Mouse (Mus musculus) MEL (cell line): ENCODE results near the gene Slc7a6. TPM values are rescaled to one million over a fixed set of nuclear protein-coding genes. Genes with fewer than 3 reads are reported as not detected.

Source experiments
- DNase-seq: peaks from one replicate; pipeline ENCODE4 v3.0.0; 2011; ENCODE audit warnings: low read depth, low spot score
- H3K27ac ChIP-seq: 2 replicates; pipeline ENCODE4 v1.5.1; 2012; ENCODE audit warnings: low read depth, mild to moderate bottlenecking, control low read depth, low read length, moderate library complexity; ENCODE audit not compliant: control insufficient read depth
- H3K27me3 ChIP-seq, 2 experiments: fragments of 150-350 bp in 1 of 2; sonication (generic) in 1 of 2; 2 replicates each; pipeline ENCODE4 v1.6.1; 2012; ENCODE audit warnings: low read length in 2 of 2, mild to moderate bottlenecking in 2 of 2, improper control_type of control experiment in 1 of 2, moderate library complexity in 1 of 2; ENCODE audit not compliant: insufficient read depth in 2 of 2, control insufficient read depth in 1 of 2
- H3K36me3 ChIP-seq, 2 experiments: 2 replicates each; pipeline ENCODE4 v1.6.1; 2012 to 2014; ENCODE audit warnings: low read length in 2 of 2, improper control_type of control experiment in 1 of 2, inconsistent platforms in 1 of 2, mild to moderate bottlenecking in 1 of 2; ENCODE audit not compliant: insufficient read depth in 2 of 2, control insufficient read depth in 1 of 2
- H3K4me1 ChIP-seq, 2 experiments: fragments of 150-350 bp in 1 of 2; sonication (generic) in 1 of 2; 2 replicates each; pipeline ENCODE4 v1.6.1; 2012; ENCODE audit warnings: low read length in 2 of 2, improper control_type of control experiment in 1 of 2, mild to moderate bottlenecking in 1 of 2; ENCODE audit not compliant: insufficient read depth in 2 of 2, control insufficient read depth in 1 of 2
- H3K4me3 ChIP-seq, 2 experiments: fragments of 150-350 bp in 1 of 2; sonication (generic) in 1 of 2; 2 replicates each; pipeline ENCODE4 v1.5.1; 2012; ENCODE audit warnings: low read depth in 2 of 2, low read length in 2 of 2, mild to moderate bottlenecking in 2 of 2, moderate library complexity in 2 of 2, control low read depth in 1 of 2, improper control_type of control experiment in 1 of 2; ENCODE audit not compliant: control insufficient read depth in 1 of 2, insufficient read depth in 1 of 2
- H3K79me2 ChIP-seq: 2 replicates; pipeline ENCODE4 v1.6.1; 2012; ENCODE audit warnings: mild to moderate bottlenecking, low read length, moderate library complexity; ENCODE audit not compliant: control insufficient read depth, poor library complexity, insufficient read depth
- H3K9ac ChIP-seq: 2 replicates; pipeline ENCODE4 v1.6.1; 2012; ENCODE audit warnings: low read depth, mild to moderate bottlenecking, control low read depth, low read length, moderate library complexity; ENCODE audit not compliant: control insufficient read depth, poor library complexity, severe bottlenecking
- H3K9me3 ChIP-seq: fragments of 150-350 bp; sonication (generic); replicated peaks from 2 replicates; pipeline ENCODE4 v1.6.1; 2012; ENCODE audit warnings: mild to moderate bottlenecking, low read length, improper control_type of control experiment, moderate library complexity; ENCODE audit not compliant: insufficient read depth
- BHLHE40 ChIP-seq: IDR thresholded peaks from 2 replicates; pipeline ENCODE4 v1.6.1; 2012; ENCODE audit warnings: low read depth, mild to moderate bottlenecking, inconsistent platforms, low read length, improper control_type of control experiment, borderline replicate concordance
- CHD1 ChIP-seq: IDR thresholded peaks from 2 replicates; pipeline ENCODE4 v1.6.1; 2012; ENCODE audit warnings: low read depth, mild to moderate bottlenecking, inconsistent platforms, low read length, improper control_type of control experiment
- CHD2 ChIP-seq: IDR thresholded peaks from 2 replicates; pipeline ENCODE4 v1.6.1; 2011; ENCODE audit warnings: low read length, improper control_type of control experiment
- CTCF ChIP-seq, 3 experiments: IDR thresholded peaks in 2 of 3; conservative IDR thresholded peaks in 1 of 3; 2 replicates each; pipeline ENCODE4 v1.5.1; 2011 to 2012; ENCODE audit warnings: low read length in 3 of 3, low read depth in 2 of 3, mild to moderate bottlenecking in 2 of 3, improper control_type of control experiment in 1 of 3, inconsistent platforms in 1 of 3, mixed read lengths in 1 of 3, moderate library complexity in 1 of 3; ENCODE audit not compliant: control insufficient read depth in 1 of 3, insufficient read depth in 1 of 3, poor library complexity in 1 of 3, severe bottlenecking in 1 of 3
- E2F4 ChIP-seq: IDR thresholded peaks from 2 replicates; pipeline ENCODE4 v1.6.1; 2011; ENCODE audit warnings: low read depth, low read length, improper control_type of control experiment, borderline replicate concordance
- ELF1 ChIP-seq: IDR thresholded peaks from 2 replicates; pipeline ENCODE4 v1.6.1; 2014; ENCODE audit warnings: low read depth, mild to moderate bottlenecking, inconsistent platforms, low read length, improper control_type of control experiment, moderate library complexity
- ETS1 ChIP-seq: IDR thresholded peaks from 2 replicates; pipeline ENCODE4 v1.6.1; 2012; ENCODE audit warnings: low read depth, mild to moderate bottlenecking, inconsistent platforms, low read length, improper control_type of control experiment, moderate library complexity
- HCFC1 ChIP-seq: IDR thresholded peaks from 2 replicates; pipeline ENCODE4 v1.6.1; 2012; ENCODE audit warnings: low read depth, mild to moderate bottlenecking, inconsistent platforms, low read length, improper control_type of control experiment, moderate library complexity
- JUND ChIP-seq: IDR thresholded peaks from 2 replicates; pipeline ENCODE4 v1.6.1; 2011; ENCODE audit warnings: low read depth, mild to moderate bottlenecking, improper control_type of control experiment, low read length
- KAT2A ChIP-seq: conservative IDR thresholded peaks from 2 replicates; pipeline ENCODE4 v1.6.1; 2012; ENCODE audit warnings: low read depth, low read length, improper control_type of control experiment, inconsistent platforms
- MAX ChIP-seq: IDR thresholded peaks from 2 replicates; pipeline ENCODE4 v1.6.1; 2011; ENCODE audit warnings: low read length, improper control_type of control experiment
- MEF2A ChIP-seq: IDR thresholded peaks from 2 replicates; pipeline ENCODE4 v1.6.1; 2014; ENCODE audit warnings: low read depth, mild to moderate bottlenecking, inconsistent platforms, low read length, improper control_type of control experiment; ENCODE audit not compliant: poor library complexity, insufficient replicate concordance, severe bottlenecking; ENCODE audit errors: extremely low read depth
- MXI1 ChIP-seq: IDR thresholded peaks from 2 replicates; pipeline ENCODE4 v1.6.1; 2011; ENCODE audit warnings: mild to moderate bottlenecking, low read depth, low read length, improper control_type of control experiment
- MYB ChIP-seq: IDR thresholded peaks from 2 replicates; pipeline ENCODE4 v1.6.1; 2011; ENCODE audit warnings: mild to moderate bottlenecking, low read depth, low read length, improper control_type of control experiment
- MYC ChIP-seq: IDR thresholded peaks from 2 replicates; pipeline ENCODE4 v1.6.1; 2011; ENCODE audit warnings: low read depth, mild to moderate bottlenecking, low read length, improper control_type of control experiment, moderate library complexity
- NELFE ChIP-seq: IDR thresholded peaks from 2 replicates; pipeline ENCODE4 v1.6.1; 2011; ENCODE audit warnings: low read depth, low read length, improper control_type of control experiment
- NRF1 ChIP-seq: IDR thresholded peaks from 2 replicates; pipeline ENCODE4 v1.6.1; 2014; ENCODE audit warnings: low read depth, mild to moderate bottlenecking, inconsistent platforms, low read length, improper control_type of control experiment, moderate library complexity; ENCODE audit not compliant: poor library complexity, insufficient read depth, severe bottlenecking
- POLR2A ChIP-seq, 2 experiments: IDR thresholded peaks; 2 replicates each; pipeline ENCODE4 v1.6.1; 2011 to 2012; ENCODE audit warnings: low read length in 2 of 2, mild to moderate bottlenecking in 2 of 2, control low read depth in 1 of 2, improper control_type of control experiment in 1 of 2, low read depth in 1 of 2, moderate library complexity in 1 of 2; ENCODE audit not compliant: control insufficient read depth in 1 of 2, insufficient read depth in 1 of 2, poor library complexity in 1 of 2
- POLR2AphosphoS5 ChIP-seq: IDR thresholded peaks from 2 replicates; pipeline ENCODE4 v1.6.1; 2012; ENCODE audit warnings: low read depth, borderline replicate concordance, mild to moderate bottlenecking, inconsistent platforms, low read length, moderate library complexity, mixed read lengths
- RAD21 ChIP-seq: IDR thresholded peaks from 2 replicates; pipeline ENCODE4 v1.6.1; 2011; ENCODE audit warnings: mild to moderate bottlenecking, low read depth, low read length, improper control_type of control experiment
- RCOR1 ChIP-seq: IDR thresholded peaks from 2 replicates; pipeline ENCODE4 v1.6.1; 2012; ENCODE audit warnings: low read depth, mild to moderate bottlenecking, inconsistent platforms, low read length, improper control_type of control experiment
- TBP ChIP-seq: IDR thresholded peaks from 2 replicates; pipeline ENCODE4 v1.8.0; 2011; ENCODE audit warnings: low read depth, low read length, improper control_type of control experiment
- TCF12 ChIP-seq: IDR thresholded peaks from 2 replicates; pipeline ENCODE4 v1.6.1; 2014; ENCODE audit warnings: low read depth, mild to moderate bottlenecking, inconsistent platforms, low read length, improper control_type of control experiment, moderate library complexity
- USF2 ChIP-seq, 2 experiments: IDR thresholded peaks; 2 replicates each; pipeline ENCODE4 v1.6.1; 2011 to 2012; ENCODE audit warnings: improper control_type of control experiment in 2 of 2, low read length in 2 of 2, borderline replicate concordance in 1 of 2, inconsistent platforms in 1 of 2, low read depth in 1 of 2, mild to moderate bottlenecking in 1 of 2; ENCODE audit not compliant: insufficient read depth in 1 of 2
- ZC3H11A ChIP-seq: IDR thresholded peaks from 2 replicates; pipeline ENCODE4 v1.6.1; 2012; ENCODE audit warnings: low read depth, mild to moderate bottlenecking, inconsistent platforms, low read length, improper control_type of control experiment
- ZKSCAN1 ChIP-seq: IDR thresholded peaks from 2 replicates; pipeline ENCODE4 v1.6.1; 2012; ENCODE audit warnings: low read depth, mild to moderate bottlenecking, inconsistent platforms, low read length, improper control_type of control experiment, moderate library complexity
- ZNF384 ChIP-seq: IDR thresholded peaks from 2 replicates; pipeline ENCODE4 v1.6.1; 2012; ENCODE audit warnings: low read depth, mild to moderate bottlenecking, inconsistent platforms, low read length, improper control_type of control experiment
- polyA plus RNA-seq, 2 experiments: library from polyadenylated mRNA; stranded (reverse) in 1 of 2; unstranded in 1 of 2; fragments of >175 nt in 1 of 2; fragments of >200 nt in 1 of 2; gene quantifications; 2 replicates each; pipeline versions ENCODE4 v1.2.1 to v1.2.4; 2012; ENCODE audit warnings: low replicate concordance in 2 of 2, low read depth in 1 of 2; ENCODE audit not compliant: insufficient read length in 2 of 2, insufficient read depth in 1 of 2, missing spikeins in 1 of 2
- total RNA-seq: library from RNA; depleted of rRNA; stranded (reverse); fragments of 300-350 nt; gene quantifications from 2 replicates; pipeline ENCODE4 v1.2.3, GENCODE M21; 2012

Gene Slc7a6
- total and polyA plus RNA-seq, 3 experiments, result 34.4 to 48.2 TPM; not detected in 1

DNA sequence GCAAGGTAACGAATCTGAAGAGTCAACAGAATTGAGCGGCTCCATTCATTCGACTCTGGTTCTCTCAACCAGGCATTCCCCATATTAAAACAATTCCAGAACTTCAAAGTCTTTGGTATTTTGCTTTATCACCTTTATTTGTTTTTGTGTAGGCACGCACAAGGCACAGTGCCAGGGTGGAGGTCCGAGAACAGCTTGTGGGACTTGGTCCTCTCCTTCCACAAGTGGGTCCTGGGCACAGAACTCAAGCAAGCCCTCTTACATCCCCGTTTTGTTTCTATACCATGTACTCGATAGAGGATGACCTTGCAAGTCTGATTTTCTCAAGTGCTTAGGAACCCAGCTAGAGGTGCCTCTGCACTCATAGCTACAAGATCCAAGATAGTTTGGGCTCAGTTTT lies 30.0 kb upstream of the Slc7a6 start:
- H3K4me1 ChIP-seq, result peaks cover 0 to 9% of the 10 kb centered on the region in 2 experiments; a peak in 3 of 4 replicates
- H3K27me3 ChIP-seq, result peaks cover 0 to 7% of the 10 kb centered on the region in 2 experiments; a peak in 2 of 4 replicates
- no peak for DNase-seq
- TF ChIP-seq MAX (no peak), POLR2AphosphoS5 (no peak), MXI1 (no peak), USF2 (IDR thresholded peaks at IDR 0.05; ENCODE audit: borderline replicate concordance in 1 of 2, insufficient read depth in 1 of 2, low read depth in 1 of 2, low read length in 2 of 2) (no peak), MEF2A (no peak), CTCF (IDR thresholded peaks at IDR 0.05 in 2 of 3, conservative IDR thresholded peaks at IDR 0.05 in 1 of 3; ENCODE audit: control insufficient read depth in 1 of 3, insufficient read depth in 1 of 3, low read depth in 2 of 3, low read length in 3 of 3, poor library complexity in 1 of 3, severe bottlenecking in 1 of 3) (no peak), HCFC1 (no peak), TCF12 (no peak), MYC (no peak), POLR2A (IDR thresholded peaks at IDR 0.05; ENCODE audit: control insufficient read depth in 1 of 2, insufficient read depth in 1 of 2, low read depth in 1 of 2, low read length in 2 of 2, poor library complexity in 1 of 2) (no peak), CHD2 (no peak), ETS1 (no peak), KAT2A (no peak), MYB (no peak), RAD21 (no peak), E2F4 (no peak), RCOR1 (no peak), NELFE (no peak), ZNF384 (no peak)
- H3K79me2 ChIP-seq, result no peaks in the 10 kb centered on the region
- H3K4me3 ChIP-seq, result no peak overlapping the region
- no peaks in the 10 kb centered on the region for H3K9me3 ChIP-seq
- H3K9ac ChIP-seq, result no peak overlapping the region
- no peak overlapping the region for H3K27ac ChIP-seq
- peaks cover 0 to 2% of the 10 kb centered on the region in 2 experiments; a peak in 1 of 4 replicates for H3K36me3 ChIP-seq

- H3K36me3 ChIP-seq, result peaks cover 0 to 2% of the 10 kb centered on the region in 2 experiments; a peak in 1 of 4 replicates
- no peaks in the 10 kb centered on the region for H3K79me2 ChIP-seq
- no peak for TF ChIP-seq CHD2
- no peak for TF ChIP-seq NRF1
- TF ChIP-seq BHLHE40, result no peak
- TF ChIP-seq ZKSCAN1, result no peak
- no peak for TF ChIP-seq CHD1
- no peak for TF ChIP-seq TBP
- TF ChIP-seq ELF1, result no peak
- no peak for TF ChIP-seq RCOR1
- TF ChIP-seq MXI1, result no peak
- no peak for TF ChIP-seq JUND
- TF ChIP-seq ZC3H11A, result no peak
- TF ChIP-seq, all 39 proteins: peak for 0
- no peak overlapping the region for H3K4me3 ChIP-seq
- peaks cover 0 to 9% of the 10 kb centered on the region in 2 experiments; a peak in 3 of 4 replicates for H3K4me1 ChIP-seq
- no peak overlapping the region for H3K27ac ChIP-seq
- peaks cover 0 to 7% of the 10 kb centered on the region in 2 experiments; a peak in 2 of 4 replicates for H3K27me3 ChIP-seq
- no peaks in the 10 kb centered on the region for H3K9me3 ChIP-seq
- DNase-seq, result no peak
- no peak overlapping the region for H3K9ac ChIP-seq
These were observed 28.5 kb upstream of the Slc7a6 start for GRCm38 (mm10) chr8:106140191-106140590.
